ENCODE assay signal across 19 mouse cellular contexts in the genomic region with DNA sequence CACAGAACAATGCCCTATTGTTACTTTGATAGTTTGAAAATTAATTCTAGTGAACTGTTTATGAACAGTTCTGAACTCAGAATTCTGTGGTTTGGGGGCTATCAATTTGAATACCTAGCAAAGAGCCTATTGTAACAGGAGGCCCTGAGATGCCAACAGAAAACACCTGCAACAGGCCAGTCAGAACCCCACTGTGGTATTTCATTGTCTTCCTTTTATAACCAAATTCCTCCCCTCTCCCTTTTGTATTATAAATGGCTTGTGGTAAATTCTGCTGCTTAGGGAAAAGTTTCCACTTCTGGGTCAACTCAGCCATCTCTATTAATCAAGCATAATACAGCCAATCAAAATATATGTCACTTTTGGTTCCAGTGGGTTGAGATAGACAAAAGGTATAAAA.
"Had no signal": no experiment of that assay in that cellular context is flagged by ENCODE, and none has a peak within 500 bp of the region (broad histone marks: within the 10 kb centered on the region; RNA-seq: fewer than 3 reads in every experiment).

No protein-coding gene starts in this region.

- H3K4me3 ChIP-seq: liver, embryonic 15.5 days; lung, embryonic 15.5 days; megakaryocyte, embryonic 14.5 days; midbrain, embryonic 13.5 days; midbrain, embryonic 15.5 days; myocyte; neural tube, embryonic 13.5 days; neural tube, embryonic 15.5 days; stomach, embryonic 15.5 days had no signal

- H3K27me3 ChIP-seq: liver, embryonic 15.5 days; lung, embryonic 15.5 days; megakaryocyte, embryonic 14.5 days; midbrain, embryonic 13.5 days; midbrain, embryonic 15.5 days; neural tube, embryonic 13.5 days; neural tube, embryonic 15.5 days; stomach, embryonic 15.5 days had no signal

- DNase-seq: liver, postnatal 0 days; lung, adult 2 months; lung, postnatal 14 days; lung, postnatal 36 days; right cerebral cortex, postnatal 14 days; thymus, adult 2 months; thymus, postnatal 25 days; thymus, postnatal 4 days had no signal

- H3K4me1 ChIP-seq: liver, embryonic 15.5 days; lung, embryonic 15.5 days; megakaryocyte, embryonic 14.5 days; midbrain, embryonic 13.5 days; midbrain, embryonic 15.5 days; neural tube, embryonic 13.5 days; neural tube, embryonic 15.5 days; stomach, embryonic 15.5 days had no signal

- H3K9ac ChIP-seq: liver, embryonic 15.5 days; liver, postnatal 0 days; lung, embryonic 15.5 days; midbrain, embryonic 13.5 days; midbrain, embryonic 15.5 days; neural tube, embryonic 13.5 days; neural tube, embryonic 15.5 days; stomach, embryonic 15.5 days had no signal

- H3K27ac ChIP-seq: liver, embryonic 15.5 days; lung, embryonic 15.5 days; macrophage; midbrain, embryonic 13.5 days; midbrain, embryonic 15.5 days; neural tube, embryonic 13.5 days; neural tube, embryonic 15.5 days; stomach, embryonic 15.5 days; stomach, postnatal 0 days had no signal

- H3K9me3 ChIP-seq: liver, embryonic 15.5 days; lung, embryonic 15.5 days; megakaryocyte, embryonic 14.5 days; midbrain, embryonic 13.5 days; midbrain, embryonic 15.5 days; neural tube, embryonic 13.5 days; neural tube, embryonic 15.5 days; stomach, embryonic 15.5 days had no signal

- H3K36me3 ChIP-seq: liver, embryonic 15.5 days; lung, embryonic 15.5 days; midbrain, embryonic 13.5 days; midbrain, embryonic 15.5 days; neural tube, embryonic 13.5 days; neural tube, embryonic 15.5 days; stomach, embryonic 15.5 days had no signal
